Mouse (Mus musculus) B cell, adult 62 days (primary cell): Measurements from ENCODE around the gene Nob1. TPM values are rescaled to one million over a fixed set of nuclear protein-coding genes. Genes with fewer than 3 reads are reported as not detected.

Experiments used
- total RNA-seq: library from RNA; stranded (reverse); gene quantifications from 4 replicates; pipeline ENCODE4 v1.2.4, GENCODE M21; 2023

Nob1 gene
- 36.8 to 46.2 TPM (median 42.3 TPM) in 4 replicates for total RNA-seq

GRCm38 (mm10) chr8:107424597-107425229 lies at the start of gene Nob1:
Nob1 (minus strand) TSS chr8:107425051.

DNA sequence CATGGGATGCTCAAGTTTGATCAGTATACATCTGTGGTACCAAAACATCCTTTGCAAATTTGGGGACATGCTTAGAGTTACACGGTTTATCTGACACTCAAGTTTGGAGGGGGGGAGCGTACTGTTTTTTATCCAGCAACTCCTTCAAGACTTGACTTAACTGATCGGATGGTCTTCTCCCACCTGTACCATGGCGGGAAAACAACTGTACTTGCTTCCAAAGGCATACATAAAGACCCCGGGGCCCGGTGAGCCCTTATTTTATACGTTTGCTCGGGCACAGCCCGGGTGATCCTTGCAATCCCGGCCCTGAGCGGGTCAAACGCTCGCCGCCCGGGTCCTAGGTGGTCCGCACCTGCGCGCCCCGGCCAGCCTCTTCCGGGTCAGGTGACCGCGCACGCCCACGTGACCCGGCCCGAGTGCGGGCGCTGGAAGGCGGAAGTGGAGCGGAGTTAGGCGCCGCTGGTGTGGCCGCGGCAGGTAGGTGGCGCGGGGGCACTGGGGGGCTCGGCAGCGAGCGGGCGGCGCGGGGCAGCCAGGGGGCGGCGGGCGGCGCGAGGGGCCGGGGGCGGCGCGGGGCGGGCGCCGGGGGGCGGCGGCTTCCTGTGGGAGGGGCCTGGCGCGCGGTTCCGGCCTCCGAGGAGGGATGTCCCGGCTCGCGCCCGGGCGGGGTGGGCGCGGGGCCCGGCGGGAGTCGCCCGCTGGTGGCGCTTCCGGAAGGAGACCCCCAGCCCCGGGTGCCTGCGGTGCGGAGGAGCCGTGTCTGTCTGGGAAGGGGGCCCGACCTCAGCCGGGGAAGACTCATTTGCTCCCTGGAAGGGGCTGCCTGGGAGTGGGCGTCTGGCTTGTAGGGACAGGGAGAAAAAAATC lies 11.3 kb upstream of the Nob1 start, which contains the start of gene Wwp2:
Gene Wwp2, plus strand, starts transcription at position 404 of the 870 bp plus-strand sequence.

DNA sequence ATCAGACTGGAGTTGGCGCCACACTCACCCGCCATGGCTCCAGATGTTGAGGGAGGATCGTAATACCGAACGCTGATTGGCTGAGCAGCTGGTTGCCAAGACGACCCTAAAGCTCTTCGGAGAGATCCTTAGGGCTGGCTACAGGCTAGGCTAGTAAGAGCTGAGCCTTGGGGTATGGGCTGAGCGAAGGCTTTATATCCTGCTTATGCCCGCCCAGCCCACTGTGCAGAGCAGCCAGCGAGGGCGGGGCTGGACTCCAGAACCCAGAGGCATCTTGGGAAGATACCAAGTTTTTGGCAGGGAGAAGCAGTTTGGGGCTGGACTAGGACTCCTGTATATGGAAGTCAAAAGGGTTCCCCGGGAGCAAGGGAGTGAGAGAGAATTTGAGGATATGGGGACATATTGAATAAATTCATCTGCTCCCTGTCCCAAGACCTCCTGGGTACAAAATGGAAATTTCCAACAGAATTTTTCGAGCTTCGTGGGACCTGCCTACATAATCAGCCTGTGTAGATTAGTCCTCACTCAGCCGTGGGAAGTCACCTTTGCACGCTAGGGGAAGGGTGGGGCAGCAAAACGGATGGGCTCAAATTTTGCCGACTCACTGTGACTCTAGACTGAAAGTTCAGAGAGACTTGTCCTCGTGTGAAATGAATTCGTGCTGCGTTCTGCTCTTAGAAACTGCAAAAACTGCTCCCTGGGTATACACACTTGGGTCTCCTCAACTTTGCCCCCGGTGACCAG lies 21.6 kb downstream of the Nob1 start, which contains the start of gene Nqo1:
Gene Nqo1, minus strand, starts transcription at position 169 of the 744 bp plus-strand sequence.

Other genes with a start within 250 kb of the Nob1 start
- gene Nfat5, start 131.6 kb downstream of the Nob1 start, total RNA-seq = 104 to 140 TPM (median 116 TPM) in 4 replicates
- gene Nqo1, start 21.8 kb downstream of the Nob1 start, total RNA-seq = not detected in 4 replicates
- 132 to 148 TPM (median 136 TPM) in 4 replicates for gene Wwp2, start 11.3 kb upstream of the Nob1 start, total RNA-seq
- gene Psmd7, start 163.4 kb upstream of the Nob1 start, total RNA-seq = 42.2 to 45.2 TPM (median 43.8 TPM) in 4 replicates